Mouse (Mus musculus) heart, embryonic 10.5 days (tissue): ENCODE results near the gene H2-M9. TPM values are rescaled to one million over a fixed set of nuclear protein-coding genes. Genes with fewer than 3 reads are reported as not detected.

Experiments used
- DNase-seq: peaks from one replicate; pipeline ENCODE4 v3.0.0-alpha.2; 2017; ENCODE audit warnings: low spot score
- H3K27ac ChIP-seq: fragments of 300-500 bp; sonication (generic); 2 replicates; pipeline ENCODE4 v1.5.1; 2016; ENCODE audit warnings: mild to moderate bottlenecking
- H3K27me3 ChIP-seq: fragments of 300-500 bp; sonication (generic); 2 replicates; pipeline ENCODE4 v1.6.1; 2016; ENCODE audit warnings: mild to moderate bottlenecking; ENCODE audit not compliant: poor library complexity, insufficient read depth, severe bottlenecking
- H3K36me3 ChIP-seq: fragments of 300-500 bp; sonication (generic); 2 replicates; pipeline ENCODE4 v1.6.1; 2016; ENCODE audit warnings: mild to moderate bottlenecking, moderate library complexity
- H3K4me1 ChIP-seq: fragments of 300-500 bp; sonication (generic); 2 replicates; pipeline ENCODE4 v1.6.1; 2016; ENCODE audit warnings: mild to moderate bottlenecking
- H3K4me3 ChIP-seq: fragments of 300-500 bp; sonication (generic); 2 replicates; pipeline ENCODE4 v1.5.1; 2016; ENCODE audit warnings: mild to moderate bottlenecking, moderate library complexity
- H3K9me3 ChIP-seq: fragments of 300-500 bp; sonication (generic); 2 replicates; pipeline ENCODE4 v1.6.1; 2016; ENCODE audit warnings: mild to moderate bottlenecking, moderate library complexity
- WGBS: fragments of 180-500 bp; shearing (Covaris S2); methylation state at CpG from one replicate; pipeline ENCODE4 v1.1.7; 2016; 5-methylcytosine and 5-hydroxymethylcytosine counted together
- polyA plus RNA-seq: library from polyadenylated mRNA; unstranded; fragments of >200 nt; fragmentation: Nextera tagmentation; extraction: Ambion mirVana; gene quantifications from 2 replicates; pipeline ENCODE4 v1.2.1, GENCODE M21; 2016

H2-M9 gene
- not detected in 2 replicates for polyA plus RNA-seq

GRCm38 (mm10) chr17:36642566-36642965 is at the start of gene H2-M9:
Gene H2-M9, minus strand, starts transcription at chr17:36642666.
- Histone ChIP-seq H3K27ac (no peak within 1 kb of the TSS), H3K27me3 (no peaks in the 10 kb centered on the region), H3K36me3 (no peaks in the 10 kb centered on the region), H3K4me1 (no peaks in the 10 kb centered on the region), H3K9me3 (no peaks in the 10 kb centered on the region), H3K4me3 (no peak within 1 kb of the TSS)
- no peak for DNase-seq
- 85% methylated on average over 3 of the region's 3 CpGs for WGBS

- 67% methylated on average over 3 of the region's 3 CpGs for WGBS
- Histone ChIP-seq H3K9me3 (no peaks in the 10 kb centered on the region), H3K27ac (no peak within 1 kb of the TSS), H3K27me3 (no peaks in the 10 kb centered on the region), H3K36me3 (no peaks in the 10 kb centered on the region), H3K4me1 (no peaks in the 10 kb centered on the region), H3K4me3 (no peak within 1 kb of the TSS)
- no peak for DNase-seq
Measured at GRCm38 (mm10) chr17:36672119-36672518, 29.7 kb upstream of the H2-M9 start, which contains the start of gene H2-M1. Gene H2-M1, minus strand, starts transcription at chr17:36672219.

Other genes with a start within 250 kb of the H2-M9 start
- gene H2-M10.4, start 180.3 kb downstream of the H2-M9 start, polyA plus RNA-seq, result not detected in 2 replicates
- not detected in 2 replicates for gene H2-M11, start 95.6 kb downstream of the H2-M9 start, polyA plus RNA-seq
- gene H2-M1, start 29.6 kb upstream of the H2-M9 start, polyA plus RNA-seq, result not detected in 2 replicates
- gene H2-M10.5, start 130.2 kb upstream of the H2-M9 start, polyA plus RNA-seq, result not detected in 2 replicates
- gene H2-M10.6, start 169.5 kb upstream of the H2-M9 start, polyA plus RNA-seq, result not detected in 2 replicates
- 27.1 and 30.4 TPM in 2 replicates for gene Trim26, start 194.5 kb upstream of the H2-M9 start, polyA plus RNA-seq
- 0.20 TPM in 1 of 2 replicates, not detected in the other for gene Trim15, start 224.5 kb upstream of the H2-M9 start, polyA plus RNA-seq
- 18.6 and 21.5 TPM in 2 replicates for gene Trim10, start 226.9 kb upstream of the H2-M9 start, polyA plus RNA-seq
- not detected in 2 replicates for gene Trim40, start 247.5 kb upstream of the H2-M9 start, polyA plus RNA-seq